Comparison of ENCODE assay signal across 12 mouse cellular contexts in genomic region chr16:16596582-16596981, GRCm38 (mm10). TPM values are rescaled to one million over a fixed set of nuclear protein-coding genes. Genes with fewer than 3 reads are reported as not detected.
DNase-seq lines count a peak whose midpoint lies in the region; ATAC-seq and TF ChIP-seq lines count a peak whose summit lies in the region.
"Had no signal": no experiment of that assay in that cellular context is flagged by ENCODE, and none has a peak within 500 bp of the region (broad histone marks: within the 10 kb centered on the region; RNA-seq: fewer than 3 reads in every experiment).

No protein-coding gene starts in this region.

- TF ChIP-seq RAD21 in MEL (IDR thresholded peaks at IDR 0.05; ENCODE audit: low read depth, low read length): peak; percentile 26

- H3K27ac ChIP-seq in left cerebral cortex, adult 2 months: no peak overlapping the region
- H3K27ac ChIP-seq in MEL (ENCODE audit: control insufficient read depth, low read depth, low read length): no peak overlapping the region
- H3K27ac ChIP-seq: heart, embryonic 15.5 days had no signal

- no peak overlapping the region for H3K9ac ChIP-seq in MEL (ENCODE audit: control insufficient read depth, low read depth, low read length, poor library complexity, severe bottlenecking)
- H3K9ac ChIP-seq: heart, embryonic 15.5 days had no signal

- TF ChIP-seq CTCF in left cerebral cortex, adult 2 months (IDR thresholded peaks at IDR 0.05): peak; percentile 44
- TF ChIP-seq CTCF in MEL (IDR thresholded peaks at IDR 0.05 in 2 of 3, conservative IDR thresholded peaks at IDR 0.05 in 1 of 3; ENCODE audit: control insufficient read depth in 1 of 3, insufficient read depth in 1 of 3, low read depth in 2 of 3, low read length in 3 of 3, poor library complexity in 1 of 3, severe bottlenecking in 1 of 3): peak; percentile 1 to 41 (median 13); a peak in 3 of 6 replicates

- intact Hi-C loops in left cerebral cortex, adult 2 months (cut with DNase I): loop anchor here (5.0 kb wide), 1 partner anchor 276 kb away; the partner anchor contains the start of genes Top3b and Vpreb1
- intact Hi-C loops in left cerebral cortex, postnatal 36 days (cut with DNase I): no loop called here
- intact Hi-C loops in gastrocnemius, postnatal 14 days (cut with DNase I; ENCODE audit: low total_unique reads): no loop called here

- no peaks in the 10 kb centered on the region; a peak in 1 of 4 replicates for H3K27me3 ChIP-seq in MEL (ENCODE audit: control insufficient read depth in 1 of 2, insufficient read depth in 2 of 2, low read length in 2 of 2)
- H3K27me3 ChIP-seq: heart, embryonic 15.5 days had no signal

- H3K4me3 ChIP-seq in left cerebral cortex, adult 2 months: no peak overlapping the region
- no peak overlapping the region for H3K4me3 ChIP-seq in MEL (ENCODE audit: control insufficient read depth in 1 of 2, insufficient read depth in 1 of 2, low read depth in 2 of 2, low read length in 2 of 2)
- H3K4me3 ChIP-seq: heart, embryonic 15.5 days had no signal

- no peak for TF ChIP-seq EP300 in MEL (IDR thresholded peaks at IDR 0.05; ENCODE audit: low read depth in 1 of 2, low read length in 2 of 2)

- no peaks in the 10 kb centered on the region for H3K36me3 ChIP-seq in MEL (ENCODE audit: control insufficient read depth in 1 of 2, insufficient read depth in 2 of 2, low read length in 2 of 2)
- H3K36me3 ChIP-seq: heart, embryonic 15.5 days had no signal

- peak; percentile 72; the same call in 1 of the 2 replicates for ATAC-seq in frontal cortex, adult (ENCODE audit: low TSS enrichment)
- 0 out of 2 replicates have a peak, but pooled peaks have one; percentile 33 for ATAC-seq in granulocyte monocyte progenitor cell, adult 5-6 weeks (replicated peaks; ENCODE audit: poor library complexity, severe bottlenecking)

- no peaks in the 10 kb centered on the region for H3K9me3 ChIP-seq in MEL (replicated peaks; ENCODE audit: insufficient read depth, low read length)
- H3K9me3 ChIP-seq: heart, embryonic 15.5 days had no signal

- H3K4me1 ChIP-seq in MEL (ENCODE audit: control insufficient read depth in 1 of 2, insufficient read depth in 2 of 2, low read length in 2 of 2): no peaks in the 10 kb centered on the region

- TF ChIP-seq POLR2A in MEL (IDR thresholded peaks at IDR 0.05; ENCODE audit: control insufficient read depth in 1 of 2, insufficient read depth in 1 of 2, low read depth in 1 of 2, low read length in 2 of 2, poor library complexity in 1 of 2): no peak

- DNase-seq in frontal cortex, postnatal 10 days (ENCODE audit: low spot score in 2 of 2): no peak
- no peak for DNase-seq in left cerebral cortex, adult 2 months (ENCODE audit: extremely low spot score in 1 of 2, low spot score in 2 of 2)
- no peak for DNase-seq in left cerebral cortex, postnatal 36 days (ENCODE audit: low spot score in 2 of 2)
- DNase-seq in MEL (ENCODE audit: low read depth, low spot score): no peak
- DNase-seq in right cerebral cortex, adult 18-20 months: no peak
- DNase-seq in gastrocnemius, postnatal 14 days: no peak
- DNase-seq: cerebellum, adult 2 months; layer of hippocampus, postnatal 36 days; thymus, postnatal 25 days had no signal

- no peaks in the 10 kb centered on the region for H3K79me2 ChIP-seq in MEL (ENCODE audit: control insufficient read depth, insufficient read depth, low read length, poor library complexity)

TF ChIP-seq in MEL, 35 proteins besides CTCF, POLR2A, EP300 and RAD21:
- TF ChIP-seq SMC3 (IDR thresholded peaks at IDR 0.05; ENCODE audit: low read depth, low read length) (peak; percentile 37), USF2 (IDR thresholded peaks at IDR 0.05; ENCODE audit: borderline replicate concordance in 1 of 2, insufficient read depth in 1 of 2, low read depth in 1 of 2, low read length in 2 of 2) (no peak)

RNA-seq across cellular contexts. Expression of gene Fgd4, which starts 3.8 kb away (rescaled TPM):
- 10 to 100 TPM; 31.0 to 35.3 TPM for total RNA-seq in left cerebral cortex, adult 2 months (2021)
- total RNA-seq in left cerebral cortex, postnatal 36 days (2021): 10 to 100 TPM; 27.4 to 40.1 TPM
- 10.0 and 20.9 TPM in 2 replicates for total RNA-seq in MEL (2012; rRNA removed)
- polyA plus RNA-seq in MEL (2012; ENCODE audit: insufficient read depth in 1 of 2, insufficient read length in 2 of 2, low read depth in 1 of 2, low replicate concordance in 2 of 2, missing spikeins in 1 of 2): under 1 TPM in 1 of 2 experiments, not detected in 1; 0.03 TPM
- 18.9 and 26.8 TPM in 2 replicates for total RNA-seq in granulocyte monocyte progenitor cell, adult 5-6 weeks (2014; fragmentation: Nextera tagmentation)
- total RNA-seq in granulocyte monocyte progenitor cell, adult 5-6 weeks (2017): 36.9 and 38.8 TPM in 2 replicates
- 10 to 100 TPM; 11.6 to 12.8 TPM for total RNA-seq in gastrocnemius, postnatal 14 days (2021)
